Mouse (Mus musculus) kidney, postnatal 0 days (tissue): ENCODE results near the gene Cd44. TPM values are rescaled to one million over a fixed set of nuclear protein-coding genes. Genes with fewer than 3 reads are reported as not detected.

Source experiments
- ATAC-seq: fragments of 200-750 bp; cut with Nextera tagmentation; replicated peaks from 2 replicates; pipeline ENCODE4 v1.8.0; 2017; ENCODE audit warnings: low read depth, moderate number of reproducible peaks, moderate TSS enrichment, moderate library complexity; ENCODE audit not compliant: low FRiP score
- DNase-seq: peaks from one replicate; pipeline ENCODE4 v3.0.0-alpha.2; 2016; ENCODE audit warnings: low spot score
- H3K27ac ChIP-seq: fragments of 300-500 bp; sonication (generic); 2 replicates; pipeline ENCODE4 v1.5.1; 2014; ENCODE audit warnings: mild to moderate bottlenecking
- H3K27me3 ChIP-seq: fragments of 300-500 bp; sonication (generic); 2 replicates; pipeline ENCODE4 v1.6.1; 2014; ENCODE audit warnings: low read length, mixed read lengths; ENCODE audit not compliant: insufficient read depth
- H3K36me3 ChIP-seq: fragments of 300-500 bp; sonication (generic); 2 replicates; pipeline ENCODE4 v1.6.1; 2014; ENCODE audit warnings: low read length, mixed read lengths; ENCODE audit not compliant: insufficient read depth
- H3K4me1 ChIP-seq: fragments of 300-500 bp; sonication (generic); replicated peaks from 2 replicates; pipeline ENCODE4 v1.6.1; 2014; ENCODE audit warnings: antibody characterized with exemption, low read length, mixed read lengths; ENCODE audit not compliant: insufficient read depth
- H3K4me2 ChIP-seq: fragments of 300-500 bp; sonication (generic); 2 replicates; pipeline ENCODE4 v1.6.1; 2014; ENCODE audit warnings: mild to moderate bottlenecking, low read length, moderate library complexity, mixed read lengths
- H3K4me3 ChIP-seq: fragments of 300-500 bp; sonication (generic); replicated peaks from 2 replicates; pipeline ENCODE4 v1.5.1; 2014; ENCODE audit warnings: low read depth, low read length
- H3K9ac ChIP-seq: fragments of 300-500 bp; sonication (generic); 2 replicates; pipeline ENCODE4 v1.6.1; 2014; ENCODE audit warnings: low read depth, low read length
- H3K9me3 ChIP-seq: fragments of 300-500 bp; sonication (generic); replicated peaks from 2 replicates; pipeline ENCODE4 v1.6.1; 2016; ENCODE audit warnings: low read length, inconsistent platforms, mixed read lengths
- CTCF ChIP-seq: IDR thresholded peaks from 2 replicates; pipeline ENCODE4 v1.5.1; 2016; ENCODE audit warnings: antibody characterized with exemption, low read depth, mild to moderate bottlenecking, moderate library complexity
- WGBS: fragments of 180-500 bp; shearing (Covaris S2); extraction: QIAGEN DNeasy Blood & Tissue Kit; methylation state at CpG from one replicate; pipeline ENCODE4 v1.1.7; 2014; 5-methylcytosine and 5-hydroxymethylcytosine counted together
- polyA plus RNA-seq: library from polyadenylated mRNA; unstranded; fragments of >200 nt; fragmentation: Nextera tagmentation; extraction: Ambion mirVana; gene quantifications from 2 replicates; pipeline ENCODE4 v1.2.1, GENCODE M21; 2015

Gene Cd44
- polyA plus RNA-seq, 1 experiment from 2014 or later: 4.0 TPM

- Histone ChIP-seq H3K4me1 (no peaks in the 10 kb centered on the region; the same call in 1 of the 2 replicates), H3K36me3 (no peaks in the 10 kb centered on the region), H3K9ac (no peak overlapping the region), H3K4me2 (no peak overlapping the region), H3K27ac (no peak overlapping the region), H3K4me3 (no peak overlapping the region), H3K27me3 (no peaks in the 10 kb centered on the region), H3K9me3 (no peaks in the 10 kb centered on the region)
- no peak for DNase-seq
- no peak for ATAC-seq
- TF ChIP-seq CTCF: no peak
- 76% methylated on average over 3 of the region's 3 CpGs for WGBS
These were observed 4.1 kb upstream of the Cd44 start for GRCm38 (mm10) chr2:102905604-102906003.

GRCm38 (mm10) chr2:102901828-102902223 lies 361 bp upstream of the Cd44 start:
- DNase-seq: no peak
- H3K4me1 ChIP-seq: no peaks in the 10 kb centered on the region; the same call in 1 of the 2 replicates
- peak overlapping the region; percentile 86 for H3K4me2 ChIP-seq
- no peak for ATAC-seq
- no peak overlapping the region for H3K27ac ChIP-seq
- 19% methylated on average over 3 of the region's 3 CpGs for WGBS
- H3K4me3 ChIP-seq: peak overlapping the region; percentile 47
- no peaks in the 10 kb centered on the region for H3K9me3 ChIP-seq
- H3K9ac ChIP-seq: peak overlapping the region; percentile 47; the same call in 1 of the 2 replicates
- H3K36me3 ChIP-seq: no peaks in the 10 kb centered on the region
- no peaks in the 10 kb centered on the region for H3K27me3 ChIP-seq
- TF ChIP-seq CTCF: no peak

- ATAC-seq (no peak), DNase-seq (no peak)
- Histone ChIP-seq H3K27me3 (no peaks in the 10 kb centered on the region), H3K27ac (no peak overlapping the region), H3K4me3 (0 out of 2 replicates have a peak overlapping the region, but pooled peaks have one; percentile 47), H3K9me3 (no peaks in the 10 kb centered on the region), H3K4me1 (no peaks in the 10 kb centered on the region; the same call in 1 of the 2 replicates), H3K4me2 (peak overlapping the region; percentile 86), H3K9ac (no peak overlapping the region), H3K36me3 (no peaks in the 10 kb centered on the region)
- WGBS: 64% methylated on average over 7 of the region's 7 CpGs
- no peak for TF ChIP-seq CTCF
These were observed 1.2 kb downstream of the Cd44 start for GRCm38 (mm10) chr2:102900230-102900721.

- H3K4me2 ChIP-seq: no peak overlapping the region
- ATAC-seq: no peak
- H3K27me3 ChIP-seq: no peaks in the 10 kb centered on the region
- no peak overlapping the region for H3K9ac ChIP-seq
- no peak overlapping the region for H3K4me3 ChIP-seq
- no peak for DNase-seq
- no peaks in the 10 kb centered on the region; the same call in 1 of the 2 replicates for H3K4me1 ChIP-seq
- H3K9me3 ChIP-seq: no peaks in the 10 kb centered on the region
- whole genome bisulfite sequencing: 71% methylated on average over 3 of the region's 3 CpGs
- TF ChIP-seq CTCF: no peak
- H3K36me3 ChIP-seq: no peaks in the 10 kb centered on the region
- H3K27ac ChIP-seq: no peak overlapping the region
These were observed 2.2 kb downstream of the Cd44 start for GRCm38 (mm10) chr2:102899238-102899637.

GRCm38 (mm10) chr2:102898585-102898984 lies 2.9 kb downstream of the Cd44 start:
- Histone ChIP-seq H3K27me3 (no peaks in the 10 kb centered on the region), H3K9ac (no peak overlapping the region), H3K36me3 (no peaks in the 10 kb centered on the region), H3K9me3 (no peaks in the 10 kb centered on the region), H3K4me2 (no peak overlapping the region), H3K4me3 (no peak overlapping the region), H3K27ac (no peak overlapping the region), H3K4me1 (no peaks in the 10 kb centered on the region; the same call in 1 of the 2 replicates)
- DNase-seq: no peak
- WGBS: 73% methylated on average over 3 of the region's 3 CpGs
- no peak for TF ChIP-seq CTCF
- no peak for ATAC-seq

GRCm38 (mm10) chr2:102896154-102896553 lies 5.3 kb downstream of the Cd44 start:
- no peak for TF ChIP-seq CTCF
- Histone ChIP-seq H3K4me2 (no peak overlapping the region), H3K36me3 (no peaks in the 10 kb centered on the region), H3K4me1 (no peaks in the 10 kb centered on the region; the same call in 1 of the 2 replicates), H3K9me3 (no peaks in the 10 kb centered on the region), H3K4me3 (no peak overlapping the region), H3K27ac (no peak overlapping the region), H3K27me3 (no peaks in the 10 kb centered on the region), H3K9ac (no peak overlapping the region)
- no peak for ATAC-seq
- 80% methylated on average over 8 of the region's 8 CpGs for WGBS
- no peak for DNase-seq

- H3K9ac ChIP-seq: no peak overlapping the region
- 54% methylated on average over 1 of the region's 1 CpGs for WGBS
- ATAC-seq (no peak), DNase-seq (no peak)
- no peak overlapping the region for H3K4me2 ChIP-seq
- H3K4me3 ChIP-seq: no peak overlapping the region
- no peaks in the 10 kb centered on the region for H3K27me3 ChIP-seq
- no peaks in the 10 kb centered on the region for H3K9me3 ChIP-seq
- no peak for TF ChIP-seq CTCF
- H3K27ac ChIP-seq: no peak overlapping the region
- H3K36me3 ChIP-seq: no peaks in the 10 kb centered on the region
- no peaks in the 10 kb centered on the region for H3K4me1 ChIP-seq
These were observed 6.3 kb downstream of the Cd44 start for GRCm38 (mm10) chr2:102895197-102895596.
